Mouse (Mus musculus) gastrocnemius, postnatal 14 days (tissue): ENCODE data around the gene Mrs2. TPM values are rescaled to one million over a fixed set of nuclear protein-coding genes. Genes with fewer than 3 reads are reported as not detected.
"Not testable (repeated sequence)": the region's sequence is repeated elsewhere in the genome, so short reads cannot be mapped to it uniquely, and the experiment has no call there.

Experiments
- DNase-seq: peaks from one replicate; pipeline ENCODE4 v3.0.0; 2021; ENCODE audit warnings: mixed read lengths
- intact Hi-C: fragments of 180-260 bp; cut with DNase I; formaldehyde crosslinking; loops from one replicate; pipeline ENCODE4 v1.15.1; 2025; ENCODE audit warnings: low total_unique reads
- total RNA-seq, 2 experiments: library from RNA; stranded (reverse); gene quantifications; 2 replicates each; pipeline ENCODE4 v1.2.3; 2021

Mrs2 gene
- total RNA-seq, 2 experiments from 2014 or later: 22.2 to 22.6 TPM

GRCm38 (mm10) chr13:24988391-24988790 is 31.8 kb downstream of the Mrs2 start:
- DNase-seq: peak; percentile 52
- intact Hi-C loops: no loop called here

GRCm38 (mm10) chr13:24985435-24985834 is 34.7 kb downstream of the Mrs2 start:
- no peak for DNase-seq
- intact Hi-C loops: no loop called here

DNA sequence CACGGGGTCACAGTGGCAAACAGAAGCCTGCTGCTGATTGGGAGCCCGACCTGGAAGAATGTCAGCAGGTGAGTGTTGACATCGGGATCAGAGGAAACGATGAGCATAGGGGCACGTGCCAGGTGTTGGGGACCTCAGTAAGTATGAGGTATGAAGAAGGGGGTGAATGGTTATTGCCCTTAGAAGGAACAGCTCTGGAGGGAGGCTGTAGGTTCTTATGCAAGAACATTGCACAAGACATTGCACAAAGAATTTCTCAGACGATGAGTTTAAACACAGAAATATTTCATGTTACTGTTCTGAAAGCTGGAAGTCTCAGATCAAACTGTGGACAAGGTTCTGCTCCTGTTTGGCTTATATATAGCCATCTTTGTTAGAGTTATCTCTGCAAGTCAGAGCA is 39.1 kb downstream of the Mrs2 start:
- intact Hi-C loops: loop anchor here (5.0 kb wide), 1 partner anchor 39 kb away; the partner anchor contains the start of gene Gpld1
- DNase-seq: no peak

- intact Hi-C loops: no loop called here
- DNase-seq: no peak
Observed at GRCm38 (mm10) chr13:24977820-24978342, 42.3 kb downstream of the Mrs2 start.

- intact Hi-C loops: no loop called here
- no peak for DNase-seq
Observed at GRCm38 (mm10) chr13:24976384-24976783, 43.8 kb downstream of the Mrs2 start.

DNA sequence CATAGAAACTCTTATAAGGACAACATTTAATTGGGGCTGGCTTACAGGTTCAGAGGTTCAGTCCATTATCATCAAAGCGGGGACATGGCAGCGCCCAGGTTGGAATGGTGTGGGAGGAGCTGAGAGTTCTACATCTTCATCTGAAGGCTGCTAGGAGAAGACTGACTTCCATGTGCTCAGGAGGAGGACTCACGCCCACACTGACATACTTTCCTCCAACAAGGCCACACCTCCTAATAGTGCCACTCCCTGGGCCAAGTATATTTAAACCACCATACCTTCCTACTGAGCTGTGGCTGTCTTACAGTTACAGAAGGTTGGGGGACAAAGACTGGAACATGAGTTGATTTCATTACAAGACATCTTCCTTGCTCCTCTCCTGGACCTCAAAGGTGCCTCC is 48.4 kb downstream of the Mrs2 start:
- DNase-seq, intact Hi-C loops: not testable (repeated sequence)

DNA sequence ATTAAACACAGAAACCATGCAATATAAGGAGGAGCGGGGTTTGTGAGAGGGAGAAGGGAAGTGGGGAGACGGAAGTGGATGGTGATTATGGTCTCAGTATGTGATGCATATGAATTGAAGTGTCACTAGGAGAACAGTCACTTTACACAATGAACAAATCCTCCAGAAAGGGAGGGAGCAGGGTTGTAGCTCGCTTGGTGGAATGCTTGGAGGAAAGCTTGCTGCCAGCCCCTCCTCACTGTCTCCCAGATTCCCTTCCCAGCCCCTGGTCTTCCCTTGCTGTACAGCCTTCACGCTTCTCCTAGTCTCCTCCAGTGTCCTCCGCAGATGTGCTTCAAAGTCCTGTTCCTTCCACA is 54.4 kb downstream of the Mrs2 start:
- DNase-seq: no peak
- intact Hi-C loops: no loop called here

DNA sequence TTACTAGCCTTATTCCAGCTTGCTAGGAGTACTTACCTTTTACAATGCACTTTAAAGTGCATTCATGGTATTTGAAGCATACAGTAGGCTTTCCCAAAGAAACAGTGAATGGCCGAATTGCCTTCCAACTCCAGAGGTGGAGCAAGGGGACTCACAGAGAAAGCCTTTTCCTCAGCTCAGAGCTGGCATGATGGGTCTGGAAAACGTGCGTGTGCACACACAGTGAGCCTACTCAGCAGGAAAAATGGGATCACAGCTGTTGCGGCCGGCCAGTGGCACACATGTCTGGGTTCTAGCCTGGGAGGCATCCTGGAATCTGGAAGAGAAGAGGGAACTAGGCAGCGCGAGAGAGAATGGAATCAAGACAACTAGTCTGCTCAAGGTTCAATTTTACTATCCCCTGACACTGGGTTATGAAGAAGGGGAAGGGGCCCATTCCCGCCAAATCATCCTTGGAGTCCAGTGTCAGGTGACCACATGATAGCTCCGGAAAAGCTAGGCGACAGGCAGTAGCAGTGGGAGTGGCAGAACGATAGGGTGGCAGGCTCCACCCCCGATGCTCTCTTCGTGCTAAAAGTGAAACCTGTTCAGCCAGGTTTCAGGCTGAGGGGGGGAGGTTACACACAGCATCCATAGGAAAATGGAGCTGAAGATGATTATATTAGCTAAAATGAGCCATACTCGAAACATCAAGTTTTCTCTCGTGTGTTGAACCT is 54.9 kb downstream of the Mrs2 start:
- no peak for DNase-seq
- intact Hi-C loops: no loop called here

GRCm38 (mm10) chr13:24962119-24962518 is 58.1 kb downstream of the Mrs2 start:
- intact Hi-C loops: no loop called here
- no peak for DNase-seq

DNA sequence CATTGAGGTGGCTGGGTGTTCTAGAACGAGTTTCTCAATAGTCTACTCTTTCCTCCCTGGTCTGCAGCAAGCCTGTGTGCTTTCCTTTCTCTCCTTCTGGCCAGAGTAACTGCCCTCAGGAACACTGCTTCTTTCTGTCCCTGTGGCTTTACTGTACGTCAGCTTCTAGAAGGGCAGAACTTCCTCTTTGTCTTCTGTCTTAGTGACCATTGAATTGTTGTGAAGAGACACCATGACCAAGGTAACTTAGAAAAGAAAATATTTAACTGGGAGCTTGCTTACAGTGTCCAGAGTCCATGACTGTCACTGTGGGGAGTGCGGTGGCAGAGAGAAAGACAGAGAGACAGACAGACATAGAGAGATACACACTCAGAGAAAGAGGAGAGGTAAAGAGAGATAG is 60.1 kb downstream of the Mrs2 start:
- no peak for DNase-seq
- intact Hi-C loops: no loop called here

DNA sequence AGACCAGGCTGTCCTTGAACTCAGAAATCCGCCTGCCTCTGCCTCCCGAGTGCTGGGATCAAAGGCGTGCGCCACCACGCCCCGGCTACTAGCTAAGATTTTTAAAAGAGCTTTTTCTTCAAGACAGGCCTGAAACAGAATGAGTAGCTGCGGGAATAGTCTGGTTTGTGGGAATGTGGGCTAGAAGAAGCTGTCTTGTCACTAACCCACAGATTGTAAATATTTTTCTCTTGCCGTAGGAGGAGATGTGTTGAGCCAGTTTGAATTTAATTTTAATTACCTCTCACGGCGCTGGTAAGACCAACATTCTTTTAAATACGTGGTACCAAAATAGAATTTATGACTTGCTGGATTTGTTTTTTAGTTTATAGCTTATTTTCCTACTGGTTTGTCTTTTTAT is 61.5 kb downstream of the Mrs2 start:
- DNase-seq: no peak
- intact Hi-C loops: no loop called here

- intact Hi-C loops: no loop called here
- DNase-seq: no peak
Observed at GRCm38 (mm10) chr13:24955500-24955899, 64.7 kb downstream of the Mrs2 start.

- no peak for DNase-seq
- intact Hi-C loops: no loop called here
Observed at GRCm38 (mm10) chr13:24955091-24955490, 65.1 kb downstream of the Mrs2 start.

DNA sequence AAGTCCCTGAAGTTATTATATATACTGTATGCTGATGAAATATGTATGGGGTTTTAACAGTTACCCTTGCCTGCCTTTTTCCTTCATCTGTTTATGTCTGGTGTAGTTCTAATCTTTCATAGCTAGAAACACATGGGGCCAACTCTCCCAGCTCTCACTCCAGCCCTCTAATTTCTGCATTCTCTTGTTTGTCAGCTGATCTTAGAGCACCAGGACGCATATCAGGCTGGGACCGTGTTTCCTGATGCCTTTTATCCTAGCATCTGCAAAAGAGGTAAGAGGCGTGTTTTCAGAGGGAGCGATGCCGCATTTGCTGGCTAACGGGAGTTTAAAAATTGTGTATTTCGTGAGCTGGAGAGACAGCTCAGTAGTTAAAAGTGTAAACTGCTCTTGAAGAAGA is 67.5 kb downstream of the Mrs2 start:
- intact Hi-C loops: no loop called here
- DNase-seq: no peak

DNA sequence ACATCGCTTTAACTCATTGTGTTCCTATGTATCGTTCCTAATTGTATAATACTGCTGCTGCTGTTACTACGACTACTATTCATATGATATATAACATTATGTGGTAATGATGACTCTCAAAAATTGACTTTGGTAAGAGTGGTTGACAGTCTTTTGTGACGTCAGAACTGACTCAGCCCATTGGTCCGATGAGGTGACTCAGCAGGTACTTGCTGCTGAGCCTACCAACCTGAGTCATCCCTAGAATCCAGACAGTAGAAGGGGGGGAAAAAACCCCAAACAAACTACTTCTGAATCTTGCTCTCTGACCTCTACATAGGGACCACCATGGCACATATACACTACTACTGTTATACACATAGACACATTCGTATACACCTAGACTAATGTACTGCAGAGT is 71.3 kb downstream of the Mrs2 start:
- DNase-seq: no peak
- intact Hi-C loops: no loop called here

GRCm38 (mm10) chr13:24947158-24947557 is 73.0 kb downstream of the Mrs2 start:
- intact Hi-C loops: no loop called here
- DNase-seq: no peak

DNA sequence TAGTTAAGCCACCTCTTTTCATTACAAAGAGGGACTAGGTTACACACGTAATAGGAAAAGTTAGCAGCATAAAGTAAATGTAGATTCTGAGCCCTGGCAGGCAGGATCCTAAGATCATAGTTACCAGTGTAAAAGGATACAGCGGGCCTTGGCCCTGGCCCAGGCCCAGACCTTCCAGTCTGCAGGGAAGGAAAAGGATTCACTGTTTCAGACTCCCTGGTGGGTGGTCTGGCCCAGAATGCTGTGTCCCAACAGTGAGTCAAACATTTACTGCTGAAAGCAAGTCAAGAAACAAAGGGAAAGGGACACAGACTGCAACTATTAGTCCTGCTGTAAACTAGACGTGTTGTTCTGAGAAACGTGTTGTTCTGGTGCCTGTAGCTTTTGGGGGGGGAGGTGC is 74.6 kb downstream of the Mrs2 start:
- DNase-seq: no peak
- intact Hi-C loops: no loop called here

DNA sequence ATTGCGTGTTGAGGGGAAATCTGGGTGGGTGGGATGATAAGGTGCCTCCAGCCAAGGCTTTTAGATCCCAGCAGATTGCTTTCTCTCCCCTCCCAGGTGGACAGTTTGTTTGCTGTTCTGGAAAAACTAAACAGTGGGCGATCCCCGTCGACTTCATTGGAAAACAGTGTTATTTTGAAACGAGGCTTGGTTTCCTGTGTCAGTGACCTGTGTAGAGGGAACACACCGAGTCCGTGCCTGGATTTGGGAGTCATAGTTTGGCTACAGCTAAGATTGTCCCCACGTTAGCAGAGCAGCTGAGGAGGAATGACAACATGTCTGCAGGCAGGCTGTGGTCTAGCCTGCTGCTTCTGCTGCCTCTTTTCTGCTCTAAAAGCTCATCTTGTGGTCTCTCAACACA is 76.9 kb downstream of the Mrs2 start:
- intact Hi-C loops: loop anchor here (5.0 kb wide), 1 partner anchor 39 kb away; no protein-coding TSS in a partner anchor
- no peak for DNase-seq

DNA sequence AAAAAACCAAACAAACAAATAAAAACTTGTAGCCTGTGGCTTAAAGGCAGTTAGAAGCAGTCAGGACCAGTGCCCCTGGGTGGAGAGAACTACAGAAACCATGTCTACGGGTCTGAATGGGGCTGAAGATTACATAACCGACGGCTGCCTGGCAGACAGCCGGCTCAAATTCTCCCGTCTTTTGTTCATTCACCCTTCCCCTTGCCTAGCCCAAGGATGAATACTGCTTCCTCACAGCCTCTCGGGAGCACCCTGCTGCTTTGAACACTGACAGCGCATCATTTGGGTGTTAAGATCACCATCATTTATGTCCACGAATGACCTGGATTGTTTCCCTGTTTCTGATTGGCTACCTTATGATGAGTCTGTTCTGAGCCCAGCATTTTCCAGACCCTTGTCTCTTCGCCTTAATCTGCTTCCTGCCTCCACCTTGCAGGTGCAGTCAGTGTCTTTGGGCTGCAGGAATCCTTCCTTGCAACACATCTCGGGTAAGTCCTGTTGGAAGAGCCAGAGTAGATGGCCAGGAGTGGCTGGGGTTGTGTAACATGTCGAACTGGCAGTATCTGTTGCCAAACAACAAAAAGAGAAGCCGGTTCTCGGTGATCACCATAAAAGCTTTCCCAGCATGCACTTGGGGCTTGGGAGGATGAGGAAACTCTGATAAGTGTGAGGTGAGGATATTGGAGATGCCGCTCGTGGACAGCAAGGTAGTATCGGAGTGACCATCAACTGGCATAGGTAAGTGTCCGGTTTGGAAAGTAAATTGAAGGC is 77.5 kb downstream of the Mrs2 start, which contains the start of gene Gpld1:
TSS of gene Gpld1 (plus strand) at position 641 of the 771 bp plus-strand sequence.
- DNase-seq: no peak
- intact Hi-C loops: loop anchor here (5.0 kb wide), 1 partner anchor 40 kb away; no protein-coding TSS in a partner anchor

DNA sequence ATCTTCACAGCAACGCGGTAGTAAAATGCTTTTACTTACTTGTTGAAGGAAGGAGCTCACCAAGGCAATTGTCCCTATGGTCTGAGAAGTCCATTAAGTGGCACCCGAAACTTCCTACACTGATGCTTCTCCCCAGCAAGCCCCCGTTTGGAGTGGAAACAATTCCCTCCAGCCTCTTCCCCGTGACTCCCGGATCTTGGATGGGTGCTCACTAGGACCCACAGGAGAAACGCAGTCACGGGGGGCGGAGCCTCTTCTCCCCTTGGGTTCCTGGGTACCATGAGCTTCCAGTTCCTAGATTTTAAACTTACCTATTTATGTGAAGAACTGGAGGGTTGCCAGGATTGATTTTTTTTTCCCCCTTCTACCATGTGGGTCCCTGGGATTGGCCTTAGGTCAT is 80.7 kb downstream of the Mrs2 start:
- intact Hi-C loops: loop anchor here (5.0 kb wide), 1 partner anchor 53 kb away; no protein-coding TSS in a partner anchor

DNA sequence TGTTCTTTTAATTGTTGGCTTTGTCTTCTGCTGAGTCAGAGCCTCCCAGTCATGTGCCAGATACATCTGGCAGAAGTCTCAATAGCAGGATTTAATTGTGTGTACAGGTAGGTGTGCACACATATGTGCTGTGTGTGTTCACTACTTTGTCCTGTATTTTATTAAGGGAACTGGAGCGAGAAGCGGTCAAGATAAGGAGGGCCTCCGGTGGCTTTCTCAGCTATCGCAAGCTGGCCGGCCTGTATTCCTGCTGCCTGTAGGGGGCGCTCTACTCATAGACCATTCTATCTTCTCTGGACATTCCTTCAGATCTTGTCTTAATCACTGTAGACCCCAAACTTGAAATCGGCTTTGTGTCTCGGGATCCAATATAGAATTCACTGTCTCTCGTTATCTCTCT is 81.5 kb downstream of the Mrs2 start:
- intact Hi-C loops: loop anchor here (5.0 kb wide), 1 partner anchor 54 kb away; no protein-coding TSS in a partner anchor

More for the DNA sequence above, 80.7 kb downstream of the Mrs2 start:
- no peak for DNase-seq

More for the DNA sequence above, 81.5 kb downstream of the Mrs2 start:
- DNase-seq: peak; percentile 73
